Mouse (Mus musculus) right cerebral cortex, postnatal 10 days (tissue): ENCODE data around the gene Spata2.

Experiments used
- DNase-seq, 2 experiments: peaks; one replicate each; pipeline ENCODE4 v3.0.0; 2021; ENCODE audit warnings: low spot score in 2 of 2

Gene Spata2

GRCm38 (mm10) chr2:167492713-167493636 is at the start of gene Spata2:
Gene Spata2 (minus strand): TSS chr2:167492887.
- DNase-seq = peak; percentile 94 to 95

DNA sequence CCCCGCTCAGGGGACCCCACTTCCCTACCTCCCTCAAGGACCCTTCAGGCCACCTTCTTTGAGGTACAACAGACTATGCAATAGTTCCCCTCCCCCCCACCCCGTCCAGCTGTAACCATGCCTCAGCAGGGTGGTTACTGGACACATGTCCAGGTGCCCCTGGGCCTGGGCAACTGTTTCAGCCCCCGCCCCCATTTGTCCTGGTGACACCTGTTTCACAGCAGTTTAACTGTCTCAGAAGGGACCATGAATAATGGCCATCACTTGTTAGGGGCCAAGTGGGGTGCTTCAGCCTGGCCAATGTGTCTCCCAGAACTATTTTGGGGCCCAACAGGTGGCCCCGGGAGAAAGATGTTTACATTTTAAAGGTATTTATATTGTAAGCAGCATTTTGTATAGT is 49.7 kb upstream of the Spata2 start:
- no peak for DNase-seq

DNA sequence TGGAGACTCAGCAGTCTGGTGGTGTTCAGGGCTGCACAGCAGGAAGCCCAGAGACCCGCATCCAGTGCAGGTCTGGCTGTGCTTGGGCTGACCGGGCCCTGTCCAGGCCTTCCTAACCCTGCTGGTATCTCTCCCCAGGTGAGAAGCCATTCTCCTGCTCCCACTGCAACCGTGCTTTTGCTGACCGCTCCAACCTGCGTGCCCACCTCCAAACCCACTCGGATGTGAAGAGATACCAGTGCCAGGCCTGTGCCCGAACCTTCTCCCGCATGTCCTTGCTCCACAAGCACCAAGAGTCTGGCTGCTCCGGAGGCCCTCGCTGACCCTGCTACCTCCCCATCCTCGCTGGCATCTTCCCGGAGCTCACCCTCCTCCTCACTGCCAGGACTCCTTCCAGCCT is 49.1 kb upstream of the Spata2 start:
- DNase-seq = no peak

GRCm38 (mm10) chr2:167541324-167541723 is 48.6 kb upstream of the Spata2 start:
- DNase-seq = no peak

GRCm38 (mm10) chr2:167540477-167541110 is 47.9 kb upstream of the Spata2 start:
- DNase-seq = no peak

GRCm38 (mm10) chr2:167539536-167540476 is 47.1 kb upstream of the Spata2 start:
- no peak for DNase-seq

GRCm38 (mm10) chr2:167538671-167539306 is 46.1 kb upstream of the Spata2 start:
- DNase-seq = no peak

GRCm38 (mm10) chr2:167537476-167538297 is 45.0 kb upstream of the Spata2 start, which contains the start of gene Snai1:
Gene Snai1 (plus strand): TSS chr2:167538195.
- DNase-seq = peak; percentile 87 to 88

DNA sequence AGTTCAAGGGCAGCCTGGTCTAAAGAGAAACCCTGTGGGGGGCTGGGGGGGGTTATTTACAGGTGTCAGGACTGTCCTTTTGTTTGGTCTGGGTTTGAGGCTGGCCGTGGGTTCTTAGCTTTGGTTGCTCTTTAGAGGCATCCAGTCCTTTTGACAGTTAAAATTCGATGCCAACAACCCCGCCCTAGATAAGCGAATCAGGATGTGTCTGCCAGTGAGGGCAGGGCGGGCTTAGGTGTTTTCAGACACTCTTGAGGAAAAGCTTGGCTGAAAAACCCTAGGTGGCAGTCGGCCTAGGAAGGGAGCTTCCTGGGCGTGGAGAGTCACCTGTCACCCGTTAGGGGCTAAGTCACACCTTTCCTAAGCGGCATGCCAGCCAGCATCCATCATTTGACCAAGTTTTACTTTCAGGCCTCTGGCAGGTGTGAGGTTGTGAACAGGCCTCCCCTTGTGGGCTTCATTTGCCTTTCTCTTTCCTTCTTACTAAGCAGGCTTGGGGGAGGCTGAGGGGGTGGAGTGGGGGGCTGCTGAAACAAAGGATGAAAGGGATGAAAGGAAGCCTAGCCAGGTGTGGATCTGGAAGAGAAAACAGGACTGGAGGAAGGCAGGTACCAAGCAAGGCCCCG is 43.7 kb upstream of the Spata2 start:
- no peak for DNase-seq

DNA sequence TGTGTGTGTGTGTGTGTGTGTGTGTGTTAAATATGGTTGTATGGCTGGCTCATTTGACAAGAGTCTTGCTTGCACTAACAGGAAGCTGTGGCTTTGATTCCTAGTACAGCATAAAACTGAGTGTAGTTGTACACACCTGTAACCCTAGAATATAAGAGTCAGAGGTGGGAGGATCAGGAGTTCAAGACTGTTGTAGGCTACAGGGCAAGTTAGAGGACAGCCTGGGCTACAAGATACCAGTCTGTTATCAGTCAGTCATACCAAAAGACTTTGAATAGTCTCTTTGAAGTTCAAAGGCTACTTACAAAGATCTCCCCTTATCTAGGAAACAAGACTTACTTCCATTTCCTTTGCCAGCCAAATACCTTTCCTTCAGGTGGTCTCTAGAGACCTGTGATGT is 41.2 kb upstream of the Spata2 start:
- DNase-seq = no peak

GRCm38 (mm10) chr2:167532131-167532530 is 39.4 kb upstream of the Spata2 start:
- no peak for DNase-seq

- DNase-seq = no peak
Measured at GRCm38 (mm10) chr2:167530536-167530935, 37.8 kb upstream of the Spata2 start.

- no peak for DNase-seq
Measured at GRCm38 (mm10) chr2:167529935-167530513, 37.3 kb upstream of the Spata2 start.

DNA sequence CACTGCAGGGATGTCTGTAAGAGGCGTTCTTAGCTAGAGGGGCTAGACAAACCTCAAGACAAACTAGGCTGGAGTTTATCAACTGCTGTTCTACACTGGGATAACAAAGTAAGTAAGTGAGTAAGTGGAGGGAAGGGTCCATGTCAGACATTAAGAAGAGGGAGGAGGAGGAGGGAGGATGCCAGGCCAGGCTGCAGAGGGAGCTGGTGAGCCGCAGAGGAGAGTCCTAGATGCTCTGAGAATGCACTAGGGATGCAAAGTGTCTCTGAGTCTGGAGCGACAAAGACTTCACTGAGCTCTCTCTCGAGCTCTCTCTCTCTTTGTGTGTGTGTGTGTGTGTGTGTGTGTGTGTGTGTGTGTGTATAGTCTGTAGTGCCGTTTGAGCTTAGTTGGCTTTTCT is 35.6 kb upstream of the Spata2 start:
- DNase-seq = peak in 1 of 2 experiments; percentile 56

DNA sequence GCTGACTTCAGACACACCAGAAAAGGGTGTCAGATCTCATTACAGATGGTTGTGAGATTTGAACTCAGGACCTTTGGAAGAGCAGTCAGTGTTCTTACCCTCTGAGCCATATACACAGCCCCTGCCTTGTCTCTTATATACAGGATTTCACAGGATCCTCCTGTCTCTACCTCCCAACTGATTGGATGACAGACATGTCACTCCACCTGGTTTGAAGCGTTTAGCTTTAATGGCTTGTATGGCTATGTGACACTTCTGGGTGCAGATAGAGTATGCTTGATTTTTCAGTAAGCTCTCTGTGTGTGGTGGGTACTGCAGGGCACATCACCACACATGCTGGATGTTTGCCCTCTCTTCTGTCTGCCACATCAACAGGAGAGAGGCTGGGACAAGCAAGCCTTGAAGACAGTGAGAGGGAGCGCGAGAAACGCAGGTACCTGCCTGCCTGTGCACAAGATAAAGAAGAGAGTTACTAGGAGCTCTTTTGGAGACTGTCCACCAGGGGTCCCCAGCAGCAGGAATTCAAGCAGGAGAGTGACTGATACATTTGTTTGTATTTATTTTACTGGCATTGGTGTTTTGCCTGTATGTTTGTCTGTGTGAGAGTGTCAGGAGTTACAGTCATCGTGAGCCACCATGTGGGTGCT is 27.0 kb upstream of the Spata2 start:
- no peak for DNase-seq

DNA sequence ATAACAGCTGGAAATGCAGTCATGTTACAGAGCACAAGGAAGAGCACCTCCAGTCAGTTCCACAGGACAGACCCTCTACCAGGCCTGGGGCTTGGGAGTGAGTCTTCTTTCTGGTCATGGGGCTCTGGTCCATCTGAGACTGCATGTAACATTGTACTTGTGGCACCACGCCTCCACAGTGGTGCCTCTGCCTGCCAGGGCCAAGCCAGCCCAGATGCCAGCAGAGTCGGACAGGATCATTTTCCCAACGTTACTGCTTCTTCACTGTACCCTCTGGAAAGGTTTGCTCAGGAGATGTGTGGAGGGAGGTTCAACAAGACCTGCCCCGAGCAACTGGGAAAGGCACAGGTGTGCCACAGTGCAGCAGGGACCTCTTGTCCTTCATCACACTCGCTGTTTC is 23.0 kb upstream of the Spata2 start:
- no peak for DNase-seq

DNA sequence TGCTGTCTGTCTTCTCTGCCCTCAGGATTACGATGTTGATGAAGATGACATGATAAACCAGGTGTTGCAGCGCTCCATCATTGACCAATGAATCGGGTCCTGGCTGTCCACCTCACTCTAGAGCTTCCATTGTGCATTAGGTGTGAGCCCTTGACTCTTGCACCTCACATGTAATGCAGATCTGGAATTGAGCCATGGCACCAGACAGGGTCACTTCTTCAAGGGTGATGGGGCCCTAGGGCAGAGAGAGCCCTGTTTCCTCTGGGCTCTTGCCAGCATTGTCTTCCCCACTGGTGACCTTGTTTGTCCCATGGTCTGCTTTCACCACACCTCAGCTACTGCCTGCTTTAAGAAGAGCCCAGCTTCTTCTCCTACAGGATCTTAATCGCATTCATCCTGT is 22.0 kb upstream of the Spata2 start:
- DNase-seq = no peak

- DNase-seq = no peak
Measured at GRCm38 (mm10) chr2:167512970-167513369, 20.3 kb upstream of the Spata2 start.

- no peak for DNase-seq
Measured at GRCm38 (mm10) chr2:167512365-167512764, 19.7 kb upstream of the Spata2 start.
